Mouse (Mus musculus) embryonic facial prominence, embryonic 10.5 days (tissue): ENCODE results near the gene Susd4. TPM values are rescaled to one million over a fixed set of nuclear protein-coding genes. Genes with fewer than 3 reads are reported as not detected.

Experiments
- DNase-seq: peaks from one replicate; pipeline ENCODE4 v3.0.0-alpha.2; 2017; ENCODE audit warnings: low spot score
- H3K27ac ChIP-seq: fragments of 300-500 bp; sonication (generic); replicated peaks from 2 replicates; pipeline ENCODE4 v1.5.1; 2016; ENCODE audit warnings: mild to moderate bottlenecking
- H3K27me3 ChIP-seq: fragments of 300-500 bp; sonication (generic); replicated peaks from 2 replicates; pipeline ENCODE4 v1.6.1; 2016; ENCODE audit warnings: low read depth, mild to moderate bottlenecking; ENCODE audit not compliant: poor library complexity, severe bottlenecking
- H3K36me3 ChIP-seq: fragments of 300-500 bp; sonication (generic); replicated peaks from 2 replicates; pipeline ENCODE4 v1.6.1; 2016; ENCODE audit warnings: mild to moderate bottlenecking, moderate library complexity
- H3K4me1 ChIP-seq: fragments of 300-500 bp; sonication (generic); 2 replicates; pipeline ENCODE4 v1.6.1; 2016
- H3K4me3 ChIP-seq: fragments of 300-500 bp; sonication (generic); 2 replicates; pipeline ENCODE4 v1.5.1; 2016; ENCODE audit warnings: mild to moderate bottlenecking, moderate library complexity
- H3K9me3 ChIP-seq: fragments of 300-500 bp; sonication (generic); 2 replicates; pipeline ENCODE4 v1.6.1; 2016; ENCODE audit warnings: mild to moderate bottlenecking
- WGBS: fragments of 180-500 bp; shearing (Covaris S2); methylation state at CpG from one replicate; pipeline ENCODE4 v1.1.7; 2016; 5-methylcytosine and 5-hydroxymethylcytosine counted together
- polyA plus RNA-seq: library from polyadenylated mRNA; unstranded; fragments of >200 nt; fragmentation: Nextera tagmentation; extraction: Ambion mirVana; gene quantifications from 2 replicates; pipeline ENCODE4 v1.2.1, GENCODE M21; 2016

Susd4 gene
- polyA plus RNA-seq, 1 experiment from 2014 or later, result 14.9 TPM

- Histone ChIP-seq H3K4me1 (peaks cover 8% of the 10 kb centered on the region), H3K27ac (no peak overlapping the region), H3K27me3 (no peaks in the 10 kb centered on the region), H3K4me3 (no peak overlapping the region), H3K9me3 (no peaks in the 10 kb centered on the region), H3K36me3 (no peaks in the 10 kb centered on the region)
- DNase-seq, result no peak
- WGBS, result 84% methylated on average over 3 of the region's 3 CpGs
Measured at GRCm38 (mm10) chr1:182943911-182944310, 180.3 kb downstream of the Susd4 start.

GRCm38 (mm10) chr1:182944638-182945037 lies 181.0 kb downstream of the Susd4 start:
- no peak overlapping the region for H3K27ac ChIP-seq
- peaks cover 8% of the 10 kb centered on the region for H3K4me1 ChIP-seq
- H3K4me3 ChIP-seq, result no peak overlapping the region
- 83% methylated on average over 5 of the region's 5 CpGs for WGBS
- no peaks in the 10 kb centered on the region for H3K36me3 ChIP-seq
- H3K9me3 ChIP-seq, result no peaks in the 10 kb centered on the region
- no peak for DNase-seq
- H3K27me3 ChIP-seq, result no peaks in the 10 kb centered on the region

GRCm38 (mm10) chr1:182945561-182945960 lies 181.9 kb downstream of the Susd4 start:
- Histone ChIP-seq H3K4me3 (no peak overlapping the region), H3K27me3 (no peaks in the 10 kb centered on the region), H3K36me3 (no peaks in the 10 kb centered on the region), H3K27ac (no peak overlapping the region), H3K4me1 (peaks cover 8% of the 10 kb centered on the region), H3K9me3 (no peaks in the 10 kb centered on the region)
- DNase-seq, result no peak
- WGBS, result 64% methylated on average over 6 of the region's 6 CpGs

Other genes starting within 250 kb of the Susd4 start
- 75.1 and 84.8 TPM in 2 replicates for gene Capn2, start 246.3 kb upstream of the Susd4 start, polyA plus RNA-seq
- not detected in 2 replicates for gene Capn8, start 198.9 kb upstream of the Susd4 start, polyA plus RNA-seq
- not detected in 2 replicates for gene Ccdc185, start 14.7 kb upstream of the Susd4 start, polyA plus RNA-seq
- gene Tlr5, start 190.9 kb downstream of the Susd4 start, polyA plus RNA-seq, result 0.15 and 0.37 TPM in 2 replicates